Mouse (Mus musculus) embryonic facial prominence, embryonic 10.5 days (tissue): ENCODE measurements at regions not wholly inside any gene's neighbourhood (a gene's known extent, or its start where the extent isn't known, plus 50 kb on each side); places are given as distances from the start of the nearest gene placed in this dataset.

Experiments
- DNase-seq: peaks from one replicate; pipeline ENCODE4 v3.0.0-alpha.2; 2017; ENCODE audit warnings: low spot score
- H3K27ac ChIP-seq: fragments of 300-500 bp; sonication (generic); replicated peaks from 2 replicates; pipeline ENCODE4 v1.5.1; 2016; ENCODE audit warnings: mild to moderate bottlenecking
- H3K27me3 ChIP-seq: fragments of 300-500 bp; sonication (generic); replicated peaks from 2 replicates; pipeline ENCODE4 v1.6.1; 2016; ENCODE audit warnings: low read depth, mild to moderate bottlenecking; ENCODE audit not compliant: poor library complexity, severe bottlenecking
- H3K36me3 ChIP-seq: fragments of 300-500 bp; sonication (generic); replicated peaks from 2 replicates; pipeline ENCODE4 v1.6.1; 2016; ENCODE audit warnings: mild to moderate bottlenecking, moderate library complexity
- H3K4me1 ChIP-seq: fragments of 300-500 bp; sonication (generic); 2 replicates; pipeline ENCODE4 v1.6.1; 2016
- H3K4me3 ChIP-seq: fragments of 300-500 bp; sonication (generic); 2 replicates; pipeline ENCODE4 v1.5.1; 2016; ENCODE audit warnings: mild to moderate bottlenecking, moderate library complexity
- H3K9me3 ChIP-seq: fragments of 300-500 bp; sonication (generic); 2 replicates; pipeline ENCODE4 v1.6.1; 2016; ENCODE audit warnings: mild to moderate bottlenecking
- WGBS: fragments of 180-500 bp; shearing (Covaris S2); methylation state at CpG from one replicate; pipeline ENCODE4 v1.1.7; 2016; 5-methylcytosine and 5-hydroxymethylcytosine counted together

- no peak for DNase-seq
- Histone ChIP-seq H3K9me3 (no peaks in the 10 kb centered on the region), H3K4me3 (no peak overlapping the region; the same call in 1 of the 2 replicates), H3K4me1 (peaks cover 77% of the 10 kb centered on the region), H3K36me3 (no peaks in the 10 kb centered on the region), H3K27me3 (peaks cover 10% of the 10 kb centered on the region; the same call in 1 of the 2 replicates), H3K27ac (peak overlapping the region; percentile 67)
- 70% methylated on average over 5 of the region's 5 CpGs for WGBS
These were observed 274.5 kb upstream of the Sulf2 start for GRCm38 (mm10) chr2:166429918-166430317.

GRCm38 (mm10) chr2:166429494-166429893, 274.0 kb upstream of the Sulf2 start:
- H3K27me3 ChIP-seq = peaks cover 10% of the 10 kb centered on the region; the same call in 1 of the 2 replicates
- H3K4me1 ChIP-seq = peaks cover 74% of the 10 kb centered on the region
- no peak overlapping the region; the same call in 1 of the 2 replicates for H3K4me3 ChIP-seq
- WGBS = 91% methylated on average over 12 of the region's 12 CpGs
- no peak for DNase-seq
- no peaks in the 10 kb centered on the region for H3K9me3 ChIP-seq
- H3K36me3 ChIP-seq = no peaks in the 10 kb centered on the region
- H3K27ac ChIP-seq = peak overlapping the region; percentile 67

DNA sequence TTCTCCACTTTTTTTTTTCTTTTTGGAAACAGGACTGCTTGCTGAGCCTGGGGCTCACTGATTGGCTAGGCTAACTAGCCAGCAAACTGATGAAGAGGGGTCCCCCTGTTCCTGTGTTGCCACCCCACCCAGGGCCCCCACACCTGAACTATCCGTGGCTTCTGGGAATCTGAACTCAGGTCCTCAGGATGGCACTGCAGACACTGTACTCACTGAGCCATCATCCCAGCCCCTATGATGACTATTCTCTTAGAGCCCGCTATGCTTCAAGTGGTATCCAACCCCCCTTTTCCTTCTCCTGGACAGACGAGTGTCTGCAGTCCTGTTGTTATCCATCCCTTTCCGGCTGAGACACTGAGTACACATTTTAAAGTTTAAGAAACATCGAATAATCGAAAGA, 271.9 kb upstream of the Sulf2 start:
- WGBS = 54% methylated on average over 6 of the region's 6 CpGs
- Histone ChIP-seq H3K4me3 (0 out of 2 replicates have a peak overlapping the region, but pooled peaks have one; percentile 12), H3K27me3 (peaks cover 10% of the 10 kb centered on the region; the same call in 1 of the 2 replicates), H3K4me1 (peaks cover 66% of the 10 kb centered on the region), H3K36me3 (no peaks in the 10 kb centered on the region), H3K9me3 (no peaks in the 10 kb centered on the region), H3K27ac (peak overlapping the region; percentile 85)
- DNase-seq = no peak

GRCm38 (mm10) chr2:166426960-166427359, 271.5 kb upstream of the Sulf2 start:
- no peaks in the 10 kb centered on the region for H3K9me3 ChIP-seq
- H3K27ac ChIP-seq = peak overlapping the region; percentile 85
- H3K4me3 ChIP-seq = peak overlapping the region; percentile 14; the same call in 1 of the 2 replicates
- WGBS = 14% methylated on average over 10 of the region's 10 CpGs
- peaks cover 10% of the 10 kb centered on the region; the same call in 1 of the 2 replicates for H3K27me3 ChIP-seq
- peaks cover 63% of the 10 kb centered on the region for H3K4me1 ChIP-seq
- H3K36me3 ChIP-seq = no peaks in the 10 kb centered on the region
- peak; percentile 85 for DNase-seq

DNA sequence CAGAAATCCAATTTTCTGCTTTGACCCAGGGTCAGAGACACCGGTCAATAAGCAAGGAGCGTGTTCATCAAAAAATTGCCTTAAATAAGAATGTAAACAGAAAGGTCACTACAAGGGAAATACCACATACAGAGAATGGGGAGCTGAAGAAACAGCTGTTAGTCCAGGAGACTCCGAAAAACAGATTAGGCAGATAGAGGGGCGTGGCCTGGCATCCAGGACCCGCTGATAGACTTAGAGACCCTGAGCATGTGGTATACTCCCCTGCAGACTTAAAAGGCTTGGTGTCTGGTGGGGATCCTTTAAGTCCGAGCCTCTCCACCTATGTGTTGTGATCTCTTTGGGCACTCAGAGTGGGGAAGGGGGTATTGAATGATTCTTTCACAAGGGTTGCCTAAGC, 271.0 kb upstream of the Sulf2 start:
- peaks cover 63% of the 10 kb centered on the region for H3K4me1 ChIP-seq
- peak; percentile 45 for DNase-seq

DNA sequence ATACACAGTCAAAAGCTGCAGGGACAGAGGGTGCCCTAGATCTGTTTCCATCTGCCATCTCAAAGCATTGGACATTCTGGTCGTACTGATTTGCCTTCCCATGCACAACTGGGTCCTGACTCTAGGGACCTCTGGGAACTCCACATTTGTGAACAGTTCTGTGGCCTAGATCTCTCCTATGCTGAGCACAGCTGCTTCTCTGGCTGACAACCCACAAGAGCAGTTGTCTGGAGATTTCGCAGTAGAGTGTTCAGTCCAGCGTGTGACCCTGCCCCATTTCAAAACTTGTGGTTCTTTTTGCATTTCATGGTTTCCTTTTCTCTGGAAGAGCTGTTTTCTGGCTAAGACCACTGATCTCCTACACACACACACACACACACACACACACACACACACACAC, 269.7 kb upstream of the Sulf2 start:
- Histone ChIP-seq H3K27me3 (peaks cover 9% of the 10 kb centered on the region; the same call in 1 of the 2 replicates), H3K4me1 (peaks cover 65% of the 10 kb centered on the region), H3K36me3 (no peaks in the 10 kb centered on the region), H3K4me3 (no peak overlapping the region), H3K9me3 (no peaks in the 10 kb centered on the region), H3K27ac (peak overlapping the region; percentile 40; the same call in 1 of the 2 replicates)
- WGBS = 88% methylated on average over 3 of the region's 3 CpGs
- DNase-seq = no peak

More for the DNA sequence above, 271.0 kb upstream of the Sulf2 start:
- H3K4me3 ChIP-seq = peak overlapping the region; percentile 14; the same call in 1 of the 2 replicates
- H3K36me3 ChIP-seq = no peaks in the 10 kb centered on the region
- H3K27ac ChIP-seq = peak overlapping the region; percentile 85
- 30% methylated on average over 6 of the region's 6 CpGs for WGBS
- peaks cover 10% of the 10 kb centered on the region; the same call in 1 of the 2 replicates for H3K27me3 ChIP-seq
- H3K9me3 ChIP-seq = no peaks in the 10 kb centered on the region

GRCm38 (mm10) chr2:166423132-166423660, 267.7 kb upstream of the Sulf2 start:
- H3K4me1 ChIP-seq = peaks cover 65% of the 10 kb centered on the region
- no peak overlapping the region for H3K4me3 ChIP-seq
- 66% methylated on average over 6 of the region's 6 CpGs for WGBS
- H3K36me3 ChIP-seq = no peaks in the 10 kb centered on the region
- no peaks in the 10 kb centered on the region for H3K9me3 ChIP-seq
- peaks cover 3% of the 10 kb centered on the region; the same call in 1 of the 2 replicates for H3K27me3 ChIP-seq
- DNase-seq = no peak
- H3K27ac ChIP-seq = no peak overlapping the region

- Histone ChIP-seq H3K4me3 (no peak overlapping the region), H3K36me3 (no peaks in the 10 kb centered on the region), H3K9me3 (no peaks in the 10 kb centered on the region), H3K27ac (no peak overlapping the region), H3K4me1 (peaks cover 49% of the 10 kb centered on the region), H3K27me3 (no peaks in the 10 kb centered on the region; the same call in 1 of the 2 replicates)
- no peak for DNase-seq
- WGBS = 86% methylated on average over 8 of the region's 8 CpGs
These were observed 264.8 kb upstream of the Sulf2 start for GRCm38 (mm10) chr2:166420275-166420674.

- WGBS = 44% methylated on average over 9 of the region's 9 CpGs
- no peaks in the 10 kb centered on the region for H3K9me3 ChIP-seq
- no peak for DNase-seq
- H3K27ac ChIP-seq = peak overlapping the region; percentile 57; the same call in 1 of the 2 replicates
- H3K36me3 ChIP-seq = no peaks in the 10 kb centered on the region
- H3K27me3 ChIP-seq = no peaks in the 10 kb centered on the region; the same call in 1 of the 2 replicates
- H3K4me3 ChIP-seq = no peak overlapping the region
- peaks cover 48% of the 10 kb centered on the region for H3K4me1 ChIP-seq
These were observed 263.8 kb upstream of the Sulf2 start for GRCm38 (mm10) chr2:166419271-166419670.

DNA sequence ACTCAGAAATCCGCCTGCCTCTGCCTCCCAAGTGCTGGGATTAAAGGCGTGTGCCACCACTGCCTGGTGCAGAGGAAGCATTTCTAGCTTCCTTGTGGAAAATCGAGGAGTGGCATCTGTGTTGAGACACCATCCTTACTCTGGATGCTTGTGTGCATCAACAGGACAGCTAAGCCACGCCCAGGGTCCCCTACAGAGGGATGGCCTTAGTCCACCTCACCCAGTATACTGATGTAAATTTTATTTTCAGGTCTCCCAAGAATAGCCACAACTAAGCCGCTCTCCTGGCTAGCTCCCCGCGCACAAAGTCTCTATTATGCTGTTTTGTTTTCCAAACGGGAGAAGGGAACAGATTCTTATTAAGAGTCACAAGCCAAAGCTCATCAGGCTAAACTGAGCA, 262.8 kb upstream of the Sulf2 start:
- WGBS = 79% methylated on average over 8 of the region's 8 CpGs
- no peak for DNase-seq
- Histone ChIP-seq H3K9me3 (no peaks in the 10 kb centered on the region), H3K27ac (no peak overlapping the region), H3K36me3 (no peaks in the 10 kb centered on the region), H3K4me1 (peaks cover 45% of the 10 kb centered on the region), H3K4me3 (no peak overlapping the region), H3K27me3 (no peaks in the 10 kb centered on the region; the same call in 1 of the 2 replicates)

DNA sequence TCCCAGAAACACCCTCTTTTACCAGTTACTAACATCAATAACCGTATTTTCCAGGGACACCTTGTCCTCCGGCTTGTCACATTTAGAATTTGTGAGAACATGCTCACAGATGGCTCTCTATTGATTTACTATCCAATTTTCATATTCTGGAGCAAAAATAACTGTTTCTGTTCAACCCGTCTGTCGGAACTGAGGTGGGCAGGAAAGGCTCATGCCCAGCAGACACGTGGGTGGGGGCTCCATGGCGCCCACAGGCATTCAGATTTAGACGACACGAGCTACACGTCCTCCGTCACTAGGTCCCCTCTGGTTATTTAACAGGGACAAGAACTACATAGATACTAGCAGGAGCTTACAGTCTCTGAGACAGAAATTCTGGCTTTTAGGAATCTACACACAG, 262.2 kb upstream of the Sulf2 start:
- Histone ChIP-seq H3K36me3 (no peaks in the 10 kb centered on the region), H3K9me3 (no peaks in the 10 kb centered on the region), H3K27ac (0 out of 2 replicates have a peak overlapping the region, but pooled peaks have one; percentile 5), H3K27me3 (no peaks in the 10 kb centered on the region; the same call in 1 of the 2 replicates), H3K4me3 (no peak overlapping the region), H3K4me1 (peaks cover 48% of the 10 kb centered on the region)
- DNase-seq = no peak
- WGBS = 90% methylated on average over 10 of the region's 10 CpGs

GRCm38 (mm10) chr2:166415481-166415965, 260.1 kb upstream of the Sulf2 start:
- WGBS = 73% methylated on average over 16 of the region's 16 CpGs
- Histone ChIP-seq H3K4me3 (no peak overlapping the region), H3K9me3 (no peaks in the 10 kb centered on the region), H3K27ac (peak overlapping the region; percentile 70), H3K4me1 (peaks cover 68% of the 10 kb centered on the region), H3K27me3 (no peaks in the 10 kb centered on the region), H3K36me3 (no peaks in the 10 kb centered on the region)
- peak; percentile 52 for DNase-seq

DNA sequence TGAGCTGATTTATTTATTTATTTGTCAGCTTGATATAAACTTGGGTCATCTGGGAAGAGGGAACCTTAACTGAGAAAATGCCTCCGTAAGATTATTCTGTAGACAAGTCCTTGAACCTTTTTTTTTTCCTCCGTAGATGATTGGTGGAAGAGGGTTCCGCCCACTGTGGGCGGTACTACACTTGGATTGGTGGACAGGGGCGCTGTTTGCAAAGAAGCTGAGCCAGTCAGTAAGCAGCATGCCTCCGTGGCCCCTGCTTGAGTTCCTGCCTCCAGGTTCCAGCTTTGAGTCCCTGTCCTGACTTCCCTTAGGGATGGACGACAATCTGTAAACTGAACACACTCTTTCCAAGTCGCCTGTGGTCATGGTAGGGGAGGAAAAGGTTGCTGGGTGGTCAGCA, 259.4 kb upstream of the Sulf2 start:
- no peak for DNase-seq
- H3K9me3 ChIP-seq = no peaks in the 10 kb centered on the region
- peak overlapping the region; percentile 70; the same call in 1 of the 2 replicates for H3K27ac ChIP-seq
- H3K36me3 ChIP-seq = no peaks in the 10 kb centered on the region
- H3K4me1 ChIP-seq = peaks cover 65% of the 10 kb centered on the region
- H3K4me3 ChIP-seq = no peak overlapping the region
- H3K27me3 ChIP-seq = no peaks in the 10 kb centered on the region
- WGBS = 89% methylated on average over 8 of the region's 8 CpGs
